Mouse (Mus musculus) embryonic fibroblast, embryonic 13.5 days (primary cell): Measurements from ENCODE around the gene Pcbp3.

Source experiments
- CTCF ChIP-seq: IDR thresholded peaks from 2 replicates; pipeline ENCODE4 v1.5.1; 2011; ENCODE audit warnings: mild to moderate bottlenecking, control low read depth, low read length, moderate library complexity, borderline replicate concordance; ENCODE audit not compliant: insufficient read depth
- POLR2A ChIP-seq: IDR thresholded peaks from 2 replicates; pipeline ENCODE4 v1.6.1; 2011; ENCODE audit warnings: low read depth, mild to moderate bottlenecking, control low read depth, low read length, moderate library complexity

DNA sequence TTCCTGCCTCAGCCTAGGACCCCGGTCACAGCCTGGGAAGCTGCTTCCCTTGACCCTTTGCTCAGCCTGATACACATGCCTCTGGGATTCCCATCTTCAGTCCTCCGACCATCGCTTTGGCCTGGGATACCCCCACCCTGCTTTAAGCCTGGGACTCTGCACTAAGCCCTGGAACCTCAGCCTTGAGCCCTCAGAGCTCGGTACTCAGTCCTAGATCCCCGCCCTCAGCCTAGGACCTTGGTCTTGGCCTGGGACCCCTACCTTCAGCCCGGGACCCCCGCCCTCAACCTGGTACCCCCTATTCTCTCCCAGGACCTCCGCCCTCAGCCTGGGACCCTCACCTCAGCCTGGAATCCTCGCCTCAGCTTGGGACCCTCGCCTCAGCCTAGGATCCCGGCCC, 531 bp downstream of the Pcbp3 start:
- no peak for TF ChIP-seq CTCF
- no peak for TF ChIP-seq POLR2A
